27 mouse cellular contexts compared by ENCODE assay signal in the genomic region with DNA sequence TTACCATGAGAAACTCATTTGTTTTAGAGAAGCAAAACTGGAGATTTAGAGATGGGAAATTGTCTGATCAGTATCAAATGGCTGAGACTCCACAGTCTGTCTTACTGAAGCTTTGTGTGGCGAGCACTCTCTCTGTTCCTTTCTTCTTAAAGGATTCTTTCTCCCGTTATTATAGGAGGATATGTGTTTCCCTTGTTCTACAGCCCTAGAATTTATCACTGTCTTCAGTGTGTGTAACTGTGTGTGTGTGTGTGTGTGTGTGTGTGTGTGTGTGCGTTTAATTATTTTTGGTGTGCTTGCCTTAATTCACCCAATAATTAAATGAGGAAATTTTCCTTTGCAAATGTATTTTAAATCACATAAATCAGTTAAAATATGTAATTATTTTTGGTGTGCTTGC. TPM values are rescaled to one million over a fixed set of nuclear protein-coding genes. Genes with fewer than 3 reads are reported as not detected.
A peak's percentile ranks its signal among the peaks of the same experiment; 100 is the strongest.
DNase-seq lines count a peak whose midpoint lies in the region; ATAC-seq lines count a peak whose summit lies in the region.
"Had no signal": no experiment of that assay in that cellular context is flagged by ENCODE, and none has a peak within 500 bp of the region (broad histone marks: within the 10 kb centered on the region; RNA-seq: fewer than 3 reads in every experiment).

No protein-coding gene starts in this region.

- 57% methylated on average over 3 of the region's 3 CpGs for WGBS in hindbrain, embryonic 13.5 days
- WGBS in hindbrain, embryonic 16.5 days, result 38% methylated on average over 3 of the region's 3 CpGs
- 38% methylated on average over 3 of the region's 3 CpGs for WGBS in forebrain, embryonic 13.5 days
- 32% methylated on average over 3 of the region's 3 CpGs for WGBS in forebrain, embryonic 16.5 days
- WGBS in midbrain, embryonic 14.5 days, result 48% methylated on average over 3 of the region's 3 CpGs

- peak; percentile 58; the same call in 1 of the 2 replicates for ATAC-seq in hindbrain, embryonic 13.5 days (ENCODE audit: low FRiP score)
- no peak for ATAC-seq in hindbrain, embryonic 16.5 days
- ATAC-seq in forebrain, embryonic 13.5 days, result peak; percentile 39; the same call in 1 of the 2 replicates
- ATAC-seq in forebrain, embryonic 16.5 days, result peak; percentile 36; the same call in 1 of the 2 replicates
- no peak for ATAC-seq in midbrain, embryonic 14.5 days (ENCODE audit: low FRiP score, low TSS enrichment)
- ATAC-seq in inflammation-experienced regulatory T-cells, adult 6 months, result no peak
- ATAC-seq: CD4-positive, CD25-positive, alpha-beta regulatory T cell, adult 4 months had no signal

- H3K27me3 ChIP-seq in hindbrain, embryonic 13.5 days, result no peaks in the 10 kb centered on the region
- no peaks in the 10 kb centered on the region for H3K27me3 ChIP-seq in hindbrain, embryonic 16.5 days (replicated peaks; ENCODE audit: control insufficient read depth, insufficient read depth, low read length)
- H3K27me3 ChIP-seq in forebrain, embryonic 13.5 days, result peaks cover 12% of the 10 kb centered on the region
- H3K27me3 ChIP-seq in forebrain, embryonic 16.5 days (replicated peaks; ENCODE audit: control insufficient read depth, insufficient read depth, low read length), result peaks cover 2% of the 10 kb centered on the region; the same call in 1 of the 2 replicates
- no peaks in the 10 kb centered on the region for H3K27me3 ChIP-seq in midbrain, embryonic 14.5 days (ENCODE audit: control insufficient read depth, insufficient read depth, low read length)
- H3K27me3 ChIP-seq: kidney, embryonic 15.5 days; limb, embryonic 13.5 days; neural tube, embryonic 12.5 days had no signal

- H3K9me3 ChIP-seq in hindbrain, embryonic 13.5 days, result no peaks in the 10 kb centered on the region
- no peaks in the 10 kb centered on the region for H3K9me3 ChIP-seq in hindbrain, embryonic 16.5 days (ENCODE audit: control insufficient read depth, low read length)
- no peaks in the 10 kb centered on the region for H3K9me3 ChIP-seq in forebrain, embryonic 13.5 days (replicated peaks)
- no peaks in the 10 kb centered on the region for H3K9me3 ChIP-seq in forebrain, embryonic 16.5 days (ENCODE audit: control insufficient read depth, low read length)
- no peaks in the 10 kb centered on the region for H3K9me3 ChIP-seq in midbrain, embryonic 14.5 days (ENCODE audit: control insufficient read depth, low read length)
- H3K9me3 ChIP-seq: kidney, embryonic 15.5 days; limb, embryonic 13.5 days; neural tube, embryonic 12.5 days had no signal

- H3K36me3 ChIP-seq in hindbrain, embryonic 13.5 days, result no peaks in the 10 kb centered on the region
- H3K36me3 ChIP-seq in hindbrain, embryonic 16.5 days (ENCODE audit: control insufficient read depth, insufficient read depth, low read length), result no peaks in the 10 kb centered on the region
- H3K36me3 ChIP-seq in forebrain, embryonic 13.5 days (ENCODE audit: poor library complexity, severe bottlenecking), result no peaks in the 10 kb centered on the region
- H3K36me3 ChIP-seq in forebrain, embryonic 16.5 days (ENCODE audit: control insufficient read depth, insufficient read depth), result no peaks in the 10 kb centered on the region
- H3K36me3 ChIP-seq in midbrain, embryonic 14.5 days (ENCODE audit: control insufficient read depth, insufficient read depth, low read length), result no peaks in the 10 kb centered on the region
- H3K36me3 ChIP-seq: kidney, embryonic 15.5 days; limb, embryonic 13.5 days; neural tube, embryonic 12.5 days had no signal

- H3K4me3 ChIP-seq in hindbrain, embryonic 13.5 days, result no peak overlapping the region
- H3K4me3 ChIP-seq in hindbrain, embryonic 16.5 days (ENCODE audit: low read length), result no peak overlapping the region
- no peak overlapping the region for H3K4me3 ChIP-seq in forebrain, embryonic 13.5 days
- no peak overlapping the region for H3K4me3 ChIP-seq in forebrain, embryonic 16.5 days (replicated peaks; ENCODE audit: low read length)
- H3K4me3 ChIP-seq in midbrain, embryonic 14.5 days (replicated peaks; ENCODE audit: low read depth, low read length), result no peak overlapping the region
- H3K4me3 ChIP-seq: erythroblast, embryonic 14.5 days; kidney, embryonic 15.5 days; limb, embryonic 13.5 days; neural tube, embryonic 12.5 days had no signal

- no peak overlapping the region for H3K9ac ChIP-seq in hindbrain, embryonic 13.5 days
- H3K9ac ChIP-seq in hindbrain, embryonic 16.5 days (ENCODE audit: low read depth, low read length), result no peak overlapping the region
- H3K9ac ChIP-seq in forebrain, embryonic 13.5 days, result no peak overlapping the region
- H3K9ac ChIP-seq in forebrain, embryonic 16.5 days (replicated peaks; ENCODE audit: low read depth, low read length), result no peak overlapping the region
- no peak overlapping the region for H3K9ac ChIP-seq in midbrain, embryonic 14.5 days (replicated peaks; ENCODE audit: low read length)
- H3K9ac ChIP-seq: kidney, embryonic 15.5 days; limb, embryonic 13.5 days; neural tube, embryonic 12.5 days had no signal

- no peaks in the 10 kb centered on the region for H3K4me1 ChIP-seq in hindbrain, embryonic 13.5 days (replicated peaks)
- H3K4me1 ChIP-seq in hindbrain, embryonic 16.5 days (ENCODE audit: control insufficient read depth, insufficient read depth, low read depth, low read length), result no peaks in the 10 kb centered on the region
- peaks cover 9% of the 10 kb centered on the region for H3K4me1 ChIP-seq in forebrain, embryonic 13.5 days
- H3K4me1 ChIP-seq in forebrain, embryonic 16.5 days (replicated peaks; ENCODE audit: control insufficient read depth, insufficient read depth, low read length), result peaks cover 7% of the 10 kb centered on the region
- H3K4me1 ChIP-seq in midbrain, embryonic 14.5 days (ENCODE audit: control insufficient read depth, insufficient read depth, low read length), result no peaks in the 10 kb centered on the region
- H3K4me1 ChIP-seq: kidney, embryonic 15.5 days; limb, embryonic 13.5 days; neural tube, embryonic 12.5 days had no signal

- H3K27ac ChIP-seq in hindbrain, embryonic 13.5 days, result peak overlapping the region; percentile 40; the same call in 1 of the 2 replicates
- H3K27ac ChIP-seq in hindbrain, embryonic 16.5 days (ENCODE audit: low read depth, low read length), result no peak overlapping the region
- H3K27ac ChIP-seq in forebrain, embryonic 13.5 days, result no peak overlapping the region
- H3K27ac ChIP-seq in forebrain, embryonic 16.5 days (ENCODE audit: low read length), result no peak overlapping the region
- H3K27ac ChIP-seq in midbrain, embryonic 14.5 days (replicated peaks; ENCODE audit: low read depth, low read length), result no peak overlapping the region
- H3K27ac ChIP-seq: kidney, embryonic 15.5 days; limb, embryonic 13.5 days; neural tube, embryonic 12.5 days; stomach, postnatal 0 days had no signal

- peak; percentile 13 for DNase-seq in midbrain, embryonic 14.5 days
- no peak for DNase-seq in embryo, embryonic 10 days (ENCODE audit: low spot score)
- DNase-seq: adrenal gland, postnatal 14 days; cerebellum, adult 11-12 months; gastrocnemius, postnatal 25 days; heart, adult 11 months; heart, postnatal 36 days; kidney, adult 18-20 months; kidney, postnatal 25 days; lung, postnatal 4 days; thymus, adult 2 months; thymus, postnatal 36 days had no signal

- H3K4me2 ChIP-seq in hindbrain, embryonic 13.5 days, result no peak overlapping the region
- H3K4me2 ChIP-seq in hindbrain, embryonic 16.5 days (ENCODE audit: low read length), result no peak overlapping the region
- H3K4me2 ChIP-seq in forebrain, embryonic 13.5 days, result no peak overlapping the region
- no peak overlapping the region for H3K4me2 ChIP-seq in forebrain, embryonic 16.5 days (ENCODE audit: low read length)
- H3K4me2 ChIP-seq in midbrain, embryonic 14.5 days (ENCODE audit: low read length), result no peak overlapping the region
- H3K4me2 ChIP-seq: heart, embryonic 11.5 days; kidney, embryonic 15.5 days; limb, embryonic 13.5 days; liver, embryonic 11.5 days; neural tube, embryonic 12.5 days had no signal

RNA-seq across cellular contexts. Expression of gene Luzp2, which starts 52.7 kb away (rescaled TPM):
- 26.9 and 29.0 TPM in 2 replicates for polyA plus RNA-seq in hindbrain, embryonic 13.5 days (2015; fragmentation: Nextera tagmentation; extraction: Ambion mirVana)
- polyA plus RNA-seq in hindbrain, embryonic 16.5 days (2015; fragmentation: Nextera tagmentation; extraction: Ambion mirVana), result 67.1 and 70.6 TPM in 2 replicates
- polyA plus RNA-seq in forebrain, embryonic 13.5 days (2015; fragmentation: Nextera tagmentation; extraction: Ambion mirVana), result 7.6 and 9.9 TPM in 2 replicates
- 24.0 and 29.4 TPM in 2 replicates for polyA plus RNA-seq in forebrain, embryonic 16.5 days (2015; fragmentation: Nextera tagmentation; extraction: Ambion mirVana)
- 60.2 and 64.3 TPM in 2 replicates for polyA plus RNA-seq in midbrain, embryonic 14.5 days (2014; fragmentation: Nextera tagmentation; extraction: Ambion mirVana)
- polyA plus RNA-seq in inflammation-experienced regulatory T-cells, adult 6 months (2017; shearing (Covaris generic)), result not detected
- polyA plus RNA-seq: erythroblast, embryonic 14.5 days; liver, embryonic 11.5 days; liver, embryonic 16.5 days; spleen, adult 2 months had no signal

Comparison
In these comparisons a context has a peak if more than half of its experiments do, and no peak if none do; other contexts are left out.
1. ATAC-seq: peak in hindbrain, embryonic 13.5 days (single experiment), forebrain, embryonic 13.5 days (single experiment) and forebrain, embryonic 16.5 days (single experiment); none in hindbrain, embryonic 16.5 days (single experiment), midbrain, embryonic 14.5 days (single experiment) and inflammation-experienced regulatory T-cells, adult 6 months (single experiment).